Mouse (Mus musculus) C2C12 (cell line): ENCODE measurements around the gene Tex22. TPM values are rescaled to one million over a fixed set of nuclear protein-coding genes. Genes with fewer than 3 reads are reported as not detected.

Experiments used
- H3K27me3 ChIP-seq: one replicate; pipeline ENCODE4 v1.6.1; 2011; ENCODE audit not compliant: control insufficient read depth, insufficient read depth, insufficient read length
- H3K36me3 ChIP-seq: one replicate; pipeline ENCODE4 v1.6.1; 2011; ENCODE audit not compliant: control insufficient read depth, insufficient read depth
- H3K4me3 ChIP-seq: one replicate; pipeline ENCODE4 v1.5.1; 2011; ENCODE audit warnings: mild to moderate bottlenecking, control low read depth; ENCODE audit not compliant: poor library complexity, insufficient read depth, severe bottlenecking
- H3K79me2 ChIP-seq: one replicate; pipeline ENCODE4 v1.6.1; 2011; ENCODE audit not compliant: control insufficient read depth, insufficient read depth
- H3K79me3 ChIP-seq: one replicate; pipeline ENCODE4 v1.6.1; 2011; ENCODE audit warnings: low read depth, control low read depth
- H3ac ChIP-seq: one replicate; pipeline ENCODE3; 2011; ENCODE audit warnings: low read depth; ENCODE audit not compliant: control insufficient read depth, insufficient read length
- CEBPB ChIP-seq: IDR thresholded peaks from one replicate; pipeline ENCODE4 v1.6.1; 2011; ENCODE audit warnings: low read depth, mild to moderate bottlenecking, control low read depth, moderate library complexity
- CTCF ChIP-seq: IDR thresholded peaks from one replicate; pipeline ENCODE4 v1.5.1; 2011; ENCODE audit not compliant: control insufficient read depth, insufficient read depth, insufficient read length
- FOSL1 ChIP-seq: IDR thresholded peaks from one replicate; pipeline ENCODE4 v1.8.0; 2011; ENCODE audit warnings: mild to moderate bottlenecking, low read length; ENCODE audit not compliant: poor library complexity, insufficient read depth, severe bottlenecking
- MAX ChIP-seq: IDR thresholded peaks from one replicate; pipeline ENCODE4 v1.6.1; 2011; ENCODE audit warnings: mild to moderate bottlenecking, control low read depth
- MYOD1 ChIP-seq: IDR thresholded peaks from one replicate; pipeline ENCODE4 v1.6.1; 2011; ENCODE audit warnings: low read depth; ENCODE audit not compliant: control insufficient read depth, insufficient read length
- MYOG ChIP-seq: IDR thresholded peaks from one replicate; pipeline ENCODE4 v1.6.1; 2011; ENCODE audit not compliant: control insufficient read depth, insufficient read length; ENCODE audit errors: extremely low read depth
- USF1 ChIP-seq: IDR thresholded peaks from one replicate; pipeline ENCODE4 v1.6.1; 2011; ENCODE audit warnings: low read depth, mild to moderate bottlenecking, control low read depth, moderate library complexity
- polyA plus RNA-seq: library from polyadenylated mRNA; unstranded; fragments of >200 nt; fragmentation: generic; extraction: Trizol; gene quantifications from one replicate; pipeline ENCODE4 v1.2.1, GENCODE M21; 2012; ENCODE audit warnings: missing spikeins

Tex22 gene
- polyA plus RNA-seq, 1 experiment, result not detected

DNA sequence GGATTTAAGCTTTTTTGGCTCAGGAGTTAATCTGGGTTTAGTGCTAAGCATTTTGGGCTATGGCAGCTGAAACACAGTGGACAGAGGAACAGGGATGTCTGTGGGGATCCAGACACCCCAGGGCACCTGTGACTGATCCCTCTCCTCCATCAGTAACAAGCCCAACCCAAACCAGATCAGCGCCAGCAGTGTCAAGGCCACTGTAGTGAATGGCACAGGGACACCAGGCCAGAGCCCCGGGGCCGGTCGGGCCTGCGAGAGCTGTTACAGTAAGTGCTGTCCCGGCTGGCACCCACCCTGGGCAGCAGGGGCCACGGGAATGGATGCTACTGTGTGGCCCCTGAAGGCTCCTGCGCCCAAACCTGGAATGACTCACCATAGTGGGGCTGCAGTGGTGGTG is 56.4 kb downstream of the Tex22 start:
- H3ac ChIP-seq, result no peak overlapping the region
- no peaks in the 10 kb centered on the region for H3K79me2 ChIP-seq
- peaks cover 86% of the 10 kb centered on the region for H3K36me3 ChIP-seq
- H3K4me3 ChIP-seq, result no peak overlapping the region
- no peak for TF ChIP-seq CTCF
- no peak for TF ChIP-seq FOSL1
- no peak for TF ChIP-seq MAX
- TF ChIP-seq MYOD1, result no peak
- TF ChIP-seq MYOG, result no peak
- no peak for TF ChIP-seq USF1
- TF ChIP-seq CEBPB, result no peak
- no peaks in the 10 kb centered on the region for H3K27me3 ChIP-seq
- H3K79me3 ChIP-seq, result peaks cover 2% of the 10 kb centered on the region

DNA sequence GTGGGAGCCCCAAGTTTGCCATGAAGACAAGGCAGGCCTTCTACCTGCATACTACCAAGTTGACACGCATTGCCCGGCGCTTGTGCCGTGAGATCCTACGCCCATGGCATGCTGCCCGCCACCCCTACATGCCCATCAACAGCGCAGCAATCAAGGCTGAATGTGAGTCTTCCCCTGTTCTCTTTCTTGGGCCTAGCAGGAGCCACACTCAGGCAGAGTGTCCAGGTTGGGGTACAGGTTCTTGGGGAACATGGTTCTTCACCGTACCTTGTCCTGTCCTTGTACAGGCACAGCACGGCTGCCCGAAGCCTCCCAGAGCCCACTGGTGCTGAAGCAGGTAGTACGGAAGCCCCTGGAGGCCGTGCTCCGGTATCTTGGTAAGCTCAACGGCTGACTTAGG is 57.3 kb downstream of the Tex22 start:
- Histone ChIP-seq H3K4me3 (no peak overlapping the region), H3K36me3 (peaks cover 84% of the 10 kb centered on the region), H3ac (no peak overlapping the region), H3K79me2 (no peaks in the 10 kb centered on the region), H3K27me3 (no peaks in the 10 kb centered on the region), H3K79me3 (peaks cover 2% of the 10 kb centered on the region)
- TF ChIP-seq FOSL1 (no peak), MAX (no peak), CEBPB (no peak), MYOG (no peak), CTCF (no peak), MYOD1 (no peak)

DNA sequence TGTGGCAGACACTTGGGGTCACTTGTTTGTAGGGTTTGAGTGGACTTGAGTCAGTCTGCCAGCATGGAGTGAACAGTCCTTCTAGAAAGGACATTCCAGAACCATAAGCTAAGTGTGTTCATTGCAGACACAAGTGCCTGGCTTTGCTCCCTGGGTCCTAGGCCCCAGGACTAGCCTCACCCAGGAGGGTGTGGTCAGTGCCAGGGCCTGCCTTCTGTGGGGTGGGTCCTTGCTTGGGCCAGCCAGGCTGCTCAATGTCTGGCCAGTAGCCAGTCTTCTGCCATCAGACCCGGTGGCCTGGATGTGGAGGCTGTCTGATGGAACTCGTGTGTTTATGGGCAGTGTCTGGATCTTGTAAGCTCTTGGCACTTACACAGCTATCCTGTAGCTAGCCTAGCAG is 58.3 kb downstream of the Tex22 start:
- TF ChIP-seq CTCF (no peak), MYOD1 (no peak), CEBPB (no peak), USF1 (no peak), FOSL1 (no peak), MAX (no peak), MYOG (no peak)
- Histone ChIP-seq H3K27me3 (no peaks in the 10 kb centered on the region), H3K79me3 (peaks cover 2% of the 10 kb centered on the region), H3ac (no peak overlapping the region), H3K36me3 (peaks cover 78% of the 10 kb centered on the region), H3K4me3 (no peak overlapping the region), H3K79me2 (no peaks in the 10 kb centered on the region)

DNA sequence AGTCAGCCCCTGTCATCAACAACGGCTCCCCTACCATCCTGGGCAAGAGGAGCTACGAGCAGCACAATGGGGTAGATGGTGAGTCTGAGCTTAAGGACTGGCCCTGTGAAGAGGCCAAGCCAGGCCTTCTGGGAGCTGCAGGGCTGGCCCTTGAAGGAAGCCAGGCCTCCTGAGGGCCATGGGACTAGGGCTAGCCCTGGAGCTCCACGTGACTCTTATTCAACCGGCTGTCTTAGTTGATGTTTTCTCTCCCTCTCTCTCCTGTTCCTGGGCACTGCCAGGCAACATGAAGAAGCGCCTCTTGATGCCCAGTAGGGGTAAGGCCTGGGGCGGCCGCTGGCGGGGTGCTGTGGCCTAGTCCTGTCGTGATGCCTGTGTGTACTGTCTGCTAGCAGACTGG is 59.0 kb downstream of the Tex22 start:
- H3K27me3 ChIP-seq, result no peaks in the 10 kb centered on the region
- no peak overlapping the region for H3ac ChIP-seq
- peaks cover 2% of the 10 kb centered on the region for H3K79me3 ChIP-seq
- peaks cover 78% of the 10 kb centered on the region for H3K36me3 ChIP-seq
- no peaks in the 10 kb centered on the region for H3K79me2 ChIP-seq
- TF ChIP-seq USF1 (no peak), CTCF (no peak), CEBPB (no peak), FOSL1 (no peak), MYOD1 (no peak), MAX (no peak)
- H3K4me3 ChIP-seq, result no peak overlapping the region

DNA sequence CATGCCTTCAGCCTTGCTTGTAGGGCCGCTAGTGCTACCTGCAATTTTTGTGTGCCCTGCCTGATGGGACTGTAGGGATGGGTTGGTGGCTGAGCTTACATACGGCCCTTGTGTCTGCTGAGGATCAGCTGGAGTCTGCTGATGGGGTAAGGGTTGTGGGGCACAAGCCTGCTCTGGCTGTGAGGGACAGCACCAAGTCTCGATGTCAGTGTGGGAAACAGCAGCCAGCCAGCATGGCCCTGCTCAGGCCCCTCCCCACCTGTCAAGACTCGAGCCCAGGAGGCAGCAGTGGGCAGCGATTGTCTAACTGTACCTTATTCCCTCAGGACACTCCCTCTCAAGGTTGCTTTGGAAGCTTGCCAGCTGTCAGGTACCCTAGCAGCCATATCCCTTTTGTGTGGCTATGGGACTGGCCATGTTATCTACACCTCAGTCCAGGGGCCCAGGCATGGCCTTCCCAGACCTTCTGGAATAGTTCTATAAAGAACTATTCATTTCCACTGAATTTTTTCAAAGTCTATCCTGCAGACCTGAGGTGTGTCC is 59.6 kb downstream of the Tex22 start:
- peaks cover 74% of the 10 kb centered on the region for H3K36me3 ChIP-seq
- no peak overlapping the region for H3K4me3 ChIP-seq
- no peaks in the 10 kb centered on the region for H3K79me3 ChIP-seq
- no peaks in the 10 kb centered on the region for H3K27me3 ChIP-seq
- no peak for TF ChIP-seq FOSL1
- TF ChIP-seq MAX, result no peak
- no peak for TF ChIP-seq CTCF
- TF ChIP-seq MYOG, result no peak
- TF ChIP-seq USF1, result no peak
- TF ChIP-seq CEBPB, result no peak
- TF ChIP-seq MYOD1, result no peak
- H3ac ChIP-seq, result no peak overlapping the region
- no peaks in the 10 kb centered on the region for H3K79me2 ChIP-seq

DNA sequence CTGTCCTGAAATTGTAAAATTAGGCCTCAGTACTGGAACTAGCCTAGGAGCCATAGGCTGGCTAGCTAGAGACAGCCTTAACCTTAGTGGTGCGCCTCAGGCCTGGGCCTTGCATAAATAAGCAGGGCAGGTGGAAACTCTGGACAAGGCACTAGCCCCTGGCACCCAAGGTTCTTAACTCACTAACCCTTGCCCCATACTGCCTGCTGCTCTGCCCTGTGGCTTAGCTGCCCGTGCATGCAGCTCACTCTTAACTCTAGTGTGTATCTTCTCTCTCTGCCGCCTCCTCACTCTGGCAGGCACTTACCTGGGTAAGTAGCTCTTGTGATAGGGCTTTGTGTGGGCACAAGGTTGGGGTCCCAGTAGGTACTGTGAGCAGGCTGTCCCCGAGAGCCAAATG is 60.2 kb downstream of the Tex22 start:
- H3K36me3 ChIP-seq, result peaks cover 69% of the 10 kb centered on the region

More for the DNA sequence above, 60.2 kb downstream of the Tex22 start:
- Histone ChIP-seq H3K79me3 (no peaks in the 10 kb centered on the region), H3K27me3 (no peaks in the 10 kb centered on the region), H3K4me3 (no peak overlapping the region), H3ac (no peak overlapping the region), H3K79me2 (no peaks in the 10 kb centered on the region)
- TF ChIP-seq MYOD1, result no peak
- no peak for TF ChIP-seq CTCF
